Mouse (Mus musculus): ENCODE data around the gene Fbxl21.

GRCm38 (mm10) chr13:56556701-56557100 lies 34.4 kb downstream of the Fbxl21 start:
- no peak for TF ChIP-seq CTCF (IDR thresholded peaks at IDR 0.05; ENCODE audit: extremely low read depth, insufficient read length, insufficient replicate concordance, low read depth, low read length)
- TF ChIP-seq POLR2A (IDR thresholded peaks at IDR 0.05; ENCODE audit: low read depth, low read length): no peak

All from small intestine, adult 2 months (tissue).